Mouse (Mus musculus): ENCODE data around the gene Gart. TPM values are rescaled to one million over a fixed set of nuclear protein-coding genes. Genes with fewer than 3 reads are reported as not detected.

The Gart gene
- polyA plus RNA-seq, 1 experiment from 2014 or later, result 120 TPM

DNA sequence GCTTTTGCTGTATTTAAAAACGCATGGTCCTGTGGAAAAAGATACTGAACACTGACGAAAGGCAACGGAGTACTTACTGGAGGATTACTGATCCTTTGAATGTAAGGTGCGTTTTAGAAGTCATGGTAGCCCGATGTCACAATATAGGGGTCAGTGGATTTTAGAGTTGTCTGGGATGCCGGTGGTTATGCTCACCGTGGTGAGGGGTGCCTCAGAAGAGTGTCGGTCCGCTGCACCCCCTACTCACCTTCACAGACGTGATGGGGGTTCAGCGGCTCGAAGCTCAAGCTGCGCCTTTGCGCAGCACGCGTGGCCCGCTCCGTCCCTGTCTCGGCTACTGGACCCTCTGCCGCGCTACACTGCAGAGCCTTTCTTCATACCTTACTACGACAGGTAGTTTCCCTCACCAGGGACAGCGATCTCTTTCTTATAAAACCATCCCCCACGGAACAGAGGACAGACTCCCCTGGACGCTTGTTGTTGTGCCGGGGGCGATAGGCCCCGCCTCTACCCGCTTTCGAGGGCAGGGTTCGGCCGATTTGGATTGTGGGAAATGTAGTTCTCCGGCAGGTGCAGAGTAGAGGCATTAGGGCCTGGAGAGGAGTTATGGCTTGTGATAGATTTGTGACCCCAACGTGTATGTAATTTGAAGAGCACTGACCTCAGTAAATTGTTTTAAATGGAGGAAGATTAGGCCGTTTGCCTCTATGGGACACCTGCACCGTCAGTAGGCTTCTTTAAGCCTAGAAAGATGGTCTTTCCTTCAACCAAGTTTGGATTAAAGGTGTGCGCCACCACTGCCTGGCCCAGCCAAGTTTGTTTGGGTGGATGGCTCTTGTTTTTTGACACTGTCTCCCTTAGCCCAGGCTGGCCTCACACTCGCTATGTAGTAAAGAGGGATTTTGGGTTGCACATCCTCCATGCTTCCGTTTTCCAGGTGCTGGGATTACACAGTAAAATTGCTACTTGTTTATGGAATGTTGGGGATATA lies 27.9 kb downstream of the Gart start, which contains the start of gene Dnajc28:
TSS of gene Dnajc28 (minus strand) at position 516 of the 991 bp plus-strand sequence.
- H3K4me1 ChIP-seq (ENCODE audit: insufficient read depth, low read length), result no peaks in the 10 kb centered on the region
- H3K27ac ChIP-seq (ENCODE audit: low read length), result no peak within 1 kb of the TSS
- ATAC-seq (ENCODE audit: low FRiP score, low TSS enrichment), result peak; percentile 94
- H3K4me2 ChIP-seq (replicated peaks; ENCODE audit: low read depth, low read length), result peak within 1 kb of the TSS; percentile 80
- peaks cover 36% of the 10 kb centered on the region for H3K36me3 ChIP-seq (ENCODE audit: insufficient read depth, low read length)
- H3K9ac ChIP-seq (replicated peaks; ENCODE audit: low read length), result peak within 1 kb of the TSS; percentile 74
- H3K9me3 ChIP-seq (ENCODE audit: low read length), result no peaks in the 10 kb centered on the region
- H3K4me3 ChIP-seq (ENCODE audit: low read length), result peak within 1 kb of the TSS; percentile 77
- H3K27me3 ChIP-seq (ENCODE audit: insufficient read depth, low read length), result no peaks in the 10 kb centered on the region
- WGBS, result 9% methylated on average over 39 of the region's 39 CpGs

DNA sequence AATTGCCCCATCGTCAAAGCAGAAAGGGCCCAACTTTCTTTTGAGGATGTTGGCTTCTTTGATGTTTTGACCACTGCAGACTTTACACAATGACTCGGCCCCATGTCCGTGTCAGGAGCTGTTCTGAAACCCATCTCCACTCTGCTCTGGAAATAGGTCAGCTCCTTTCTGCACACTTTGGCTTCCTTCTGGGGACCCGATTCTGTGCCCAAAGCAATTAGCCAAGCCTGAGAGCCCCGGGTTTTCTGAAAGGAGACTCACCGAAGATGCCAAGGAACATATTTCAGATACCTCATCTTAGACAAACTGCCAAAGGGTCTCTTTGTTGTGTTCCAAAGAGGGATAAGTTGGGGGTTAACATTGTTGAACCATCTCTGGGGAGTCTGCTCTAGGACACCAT lies 32.2 kb downstream of the Gart start:
- H3K4me2 ChIP-seq (replicated peaks; ENCODE audit: low read depth, low read length), result no peak overlapping the region
- H3K4me1 ChIP-seq (ENCODE audit: insufficient read depth, low read length), result no peaks in the 10 kb centered on the region
- H3K9me3 ChIP-seq (ENCODE audit: low read length), result no peaks in the 10 kb centered on the region
- H3K27me3 ChIP-seq (ENCODE audit: insufficient read depth, low read length), result no peaks in the 10 kb centered on the region
- no peaks in the 10 kb centered on the region for H3K36me3 ChIP-seq (ENCODE audit: insufficient read depth, low read length)
- no peak overlapping the region for H3K4me3 ChIP-seq (ENCODE audit: low read length)
- ATAC-seq (ENCODE audit: low FRiP score, low TSS enrichment), result no peak
- 77% methylated on average over 6 of the region's 6 CpGs for whole genome bisulfite sequencing
- H3K9ac ChIP-seq (replicated peaks; ENCODE audit: low read length), result no peak overlapping the region
- no peak overlapping the region for H3K27ac ChIP-seq (ENCODE audit: low read length)

GRCm38 (mm10) chr16:91612525-91612924 lies 34.2 kb downstream of the Gart start:
- no peaks in the 10 kb centered on the region for H3K36me3 ChIP-seq (ENCODE audit: insufficient read depth, low read length)
- H3K4me2 ChIP-seq (replicated peaks; ENCODE audit: low read depth, low read length), result no peak overlapping the region
- no peaks in the 10 kb centered on the region for H3K4me1 ChIP-seq (ENCODE audit: insufficient read depth, low read length)
- no peaks in the 10 kb centered on the region for H3K27me3 ChIP-seq (ENCODE audit: insufficient read depth, low read length)
- WGBS, result 52% methylated on average over 5 of the region's 5 CpGs
- H3K27ac ChIP-seq (ENCODE audit: low read length), result no peak overlapping the region
- H3K9ac ChIP-seq (replicated peaks; ENCODE audit: low read length), result no peak overlapping the region
- H3K9me3 ChIP-seq (ENCODE audit: low read length), result no peaks in the 10 kb centered on the region
- no peak for ATAC-seq (ENCODE audit: low FRiP score, low TSS enrichment)
- no peak overlapping the region for H3K4me3 ChIP-seq (ENCODE audit: low read length)

GRCm38 (mm10) chr16:91611248-91611647 lies 35.5 kb downstream of the Gart start:
- Histone ChIP-seq H3K4me3 (ENCODE audit: low read length) (no peak overlapping the region), H3K9ac (replicated peaks; ENCODE audit: low read length) (no peak overlapping the region)

GRCm38 (mm10) chr16:91609501-91610245 lies 37.1 kb downstream of the Gart start:
- H3K27me3 ChIP-seq (ENCODE audit: insufficient read depth, low read length), result no peaks in the 10 kb centered on the region
- H3K9ac ChIP-seq (replicated peaks; ENCODE audit: low read length), result no peak overlapping the region
- H3K36me3 ChIP-seq (ENCODE audit: insufficient read depth, low read length), result no peaks in the 10 kb centered on the region
- no peak overlapping the region for H3K4me2 ChIP-seq (replicated peaks; ENCODE audit: low read depth, low read length)
- no peak overlapping the region for H3K4me3 ChIP-seq (ENCODE audit: low read length)
- ATAC-seq (ENCODE audit: low FRiP score, low TSS enrichment), result no peak
- H3K4me1 ChIP-seq (ENCODE audit: insufficient read depth, low read length), result no peaks in the 10 kb centered on the region
- no peak overlapping the region for H3K27ac ChIP-seq (ENCODE audit: low read length)
- WGBS, result 43% methylated on average over 9 of the region's 9 CpGs
- H3K9me3 ChIP-seq (ENCODE audit: low read length), result no peaks in the 10 kb centered on the region

More at GRCm38 (mm10) chr16:91611248-91611647, 35.5 kb downstream of the Gart start:
- no peak for ATAC-seq (ENCODE audit: low FRiP score, low TSS enrichment)
- Histone ChIP-seq H3K9me3 (ENCODE audit: low read length) (no peaks in the 10 kb centered on the region), H3K27me3 (ENCODE audit: insufficient read depth, low read length) (no peaks in the 10 kb centered on the region), H3K4me2 (replicated peaks; ENCODE audit: low read depth, low read length) (no peak overlapping the region), H3K4me1 (ENCODE audit: insufficient read depth, low read length) (no peaks in the 10 kb centered on the region), H3K36me3 (ENCODE audit: insufficient read depth, low read length) (no peaks in the 10 kb centered on the region), H3K27ac (ENCODE audit: low read length) (no peak overlapping the region)
- WGBS, result 72% methylated on average over 11 of the region's 11 CpGs

- WGBS, result 85% methylated on average over 8 of the region's 8 CpGs
- Histone ChIP-seq H3K4me2 (replicated peaks; ENCODE audit: low read depth, low read length) (no peak overlapping the region), H3K27me3 (ENCODE audit: insufficient read depth, low read length) (no peaks in the 10 kb centered on the region), H3K27ac (ENCODE audit: low read length) (no peak overlapping the region), H3K4me1 (ENCODE audit: insufficient read depth, low read length) (no peaks in the 10 kb centered on the region), H3K4me3 (ENCODE audit: low read length) (no peak overlapping the region), H3K9me3 (ENCODE audit: low read length) (no peaks in the 10 kb centered on the region), H3K36me3 (ENCODE audit: insufficient read depth, low read length) (no peaks in the 10 kb centered on the region), H3K9ac (replicated peaks; ENCODE audit: low read length) (no peak overlapping the region)
- no peak for ATAC-seq (ENCODE audit: low FRiP score, low TSS enrichment)
These were observed 39.8 kb downstream of the Gart start for GRCm38 (mm10) chr16:91606958-91607357.

- H3K27me3 ChIP-seq (ENCODE audit: insufficient read depth, low read length), result peaks cover 4% of the 10 kb centered on the region; the same call in 1 of the 2 replicates
- H3K9ac ChIP-seq (replicated peaks; ENCODE audit: low read length), result no peak overlapping the region
- no peaks in the 10 kb centered on the region for H3K4me1 ChIP-seq (ENCODE audit: insufficient read depth, low read length)
- H3K4me3 ChIP-seq (ENCODE audit: low read length), result no peak overlapping the region
- H3K9me3 ChIP-seq (ENCODE audit: low read length), result no peaks in the 10 kb centered on the region
- no peaks in the 10 kb centered on the region for H3K36me3 ChIP-seq (ENCODE audit: insufficient read depth, low read length)
- ATAC-seq (ENCODE audit: low FRiP score, low TSS enrichment), result no peak
- H3K27ac ChIP-seq (ENCODE audit: low read length), result no peak overlapping the region
- 75% methylated on average over 6 of the region's 6 CpGs for WGBS
- H3K4me2 ChIP-seq (replicated peaks; ENCODE audit: low read depth, low read length), result no peak overlapping the region
These were observed 41.6 kb downstream of the Gart start for GRCm38 (mm10) chr16:91605156-91605555.

GRCm38 (mm10) chr16:91601693-91602092 lies 45.1 kb downstream of the Gart start:
- Histone ChIP-seq H3K9ac (replicated peaks; ENCODE audit: low read length) (no peak overlapping the region), H3K36me3 (ENCODE audit: insufficient read depth, low read length) (no peaks in the 10 kb centered on the region), H3K4me3 (ENCODE audit: low read length) (no peak overlapping the region), H3K4me2 (replicated peaks; ENCODE audit: low read depth, low read length) (no peak overlapping the region), H3K4me1 (ENCODE audit: insufficient read depth, low read length) (peaks cover 2% of the 10 kb centered on the region), H3K27ac (ENCODE audit: low read length) (no peak overlapping the region), H3K9me3 (ENCODE audit: low read length) (no peaks in the 10 kb centered on the region), H3K27me3 (ENCODE audit: insufficient read depth, low read length) (peaks cover 12% of the 10 kb centered on the region)
- WGBS, result 44% methylated on average over 9 of the region's 9 CpGs
- no peak for ATAC-seq (ENCODE audit: low FRiP score, low TSS enrichment)

- no peaks in the 10 kb centered on the region for H3K9me3 ChIP-seq (ENCODE audit: low read length)
- peaks cover 12% of the 10 kb centered on the region for H3K27me3 ChIP-seq (ENCODE audit: insufficient read depth, low read length)
- no peak overlapping the region for H3K9ac ChIP-seq (replicated peaks; ENCODE audit: low read length)
- peaks cover 7% of the 10 kb centered on the region for H3K4me1 ChIP-seq (ENCODE audit: insufficient read depth, low read length)
- no peaks in the 10 kb centered on the region for H3K36me3 ChIP-seq (ENCODE audit: insufficient read depth, low read length)
- ATAC-seq (ENCODE audit: low FRiP score, low TSS enrichment), result no peak
- no peak overlapping the region for H3K27ac ChIP-seq (ENCODE audit: low read length)
- no peak overlapping the region for H3K4me2 ChIP-seq (replicated peaks; ENCODE audit: low read depth, low read length)
- H3K4me3 ChIP-seq (ENCODE audit: low read length), result no peak overlapping the region
- WGBS, result 31% methylated on average over 4 of the region's 4 CpGs
These were observed 45.7 kb downstream of the Gart start for GRCm38 (mm10) chr16:91601081-91601480.
